Mouse (Mus musculus) lung, postnatal 36 days (tissue): ENCODE results near the gene Tctex1d4.

Experiments
- DNase-seq: peaks from one replicate; pipeline ENCODE4 v3.0.0; 2022; ENCODE audit warnings: mixed read lengths

Tctex1d4 gene

GRCm38 (mm10) chr4:117120445-117121414 is 5.9 kb upstream of the Tctex1d4 start:
- peak; percentile 99 for DNase-seq

GRCm38 (mm10) chr4:117122209-117122608 is 4.4 kb upstream of the Tctex1d4 start:
- DNase-seq, result no peak

GRCm38 (mm10) chr4:117123546-117124217 is 2.9 kb upstream of the Tctex1d4 start:
- no peak for DNase-seq

- no peak for DNase-seq
Observed at GRCm38 (mm10) chr4:117124218-117124517, 2.4 kb upstream of the Tctex1d4 start.

GRCm38 (mm10) chr4:117124518-117125347 is 1.9 kb upstream of the Tctex1d4 start:
- DNase-seq, result peak; percentile 83

- peak; percentile 64 for DNase-seq
Observed at GRCm38 (mm10) chr4:117125348-117125909, 1.2 kb upstream of the Tctex1d4 start, which contains the start of gene Btbd19. Gene Btbd19 (minus strand): TSS chr4:117125725.

- peak; percentile 95 for DNase-seq
Observed at GRCm38 (mm10) chr4:117125910-117126674, 502 bp upstream of the Tctex1d4 start.

- no peak for DNase-seq
Observed at GRCm38 (mm10) chr4:117127991-117128686, 1.5 kb downstream of the Tctex1d4 start.

- DNase-seq, result no peak
Observed at GRCm38 (mm10) chr4:117130790-117131189, 4.2 kb downstream of the Tctex1d4 start.

GRCm38 (mm10) chr4:117131198-117131597 is 4.6 kb downstream of the Tctex1d4 start:
- DNase-seq, result no peak

- no peak for DNase-seq
Observed at GRCm38 (mm10) chr4:117131890-117132793, 5.5 kb downstream of the Tctex1d4 start.

- DNase-seq, result no peak
Observed at GRCm38 (mm10) chr4:117132794-117133143, 6.2 kb downstream of the Tctex1d4 start.

GRCm38 (mm10) chr4:117133366-117133796 is 6.8 kb downstream of the Tctex1d4 start:
- no peak for DNase-seq

GRCm38 (mm10) chr4:117133817-117134600 is 7.4 kb downstream of the Tctex1d4 start, which contains the start of gene Plk3:
Gene Plk3 (minus strand): TSS chr4:117133963.
- peak; percentile 99 for DNase-seq

- no peak for DNase-seq
Observed at GRCm38 (mm10) chr4:117134601-117134995, 8.0 kb downstream of the Tctex1d4 start.

GRCm38 (mm10) chr4:117136034-117136433 is 9.4 kb downstream of the Tctex1d4 start:
- DNase-seq, result peak; percentile 91

- DNase-seq, result no peak
Observed at GRCm38 (mm10) chr4:117138295-117139216, 12.0 kb downstream of the Tctex1d4 start.

GRCm38 (mm10) chr4:117139217-117139612 is 12.6 kb downstream of the Tctex1d4 start:
- peak; percentile 83 for DNase-seq
